Mouse (Mus musculus) kidney, embryonic 16.5 days (tissue): Measurements from ENCODE around the gene Mvp. TPM values are rescaled to one million over a fixed set of nuclear protein-coding genes. Genes with fewer than 3 reads are reported as not detected.

Experiments
- ATAC-seq: fragments of 200-750 bp; cut with Nextera tagmentation; 2 replicates; pipeline ENCODE4 v1.8.0; 2017; ENCODE audit warnings: moderate TSS enrichment; ENCODE audit not compliant: low FRiP score, low TSS enrichment
- H3K27ac ChIP-seq: fragments of 300-500 bp; sonication (generic); 2 replicates; pipeline ENCODE4 v1.5.1; 2014; ENCODE audit warnings: low read length
- H3K27me3 ChIP-seq: fragments of 300-500 bp; sonication (generic); 2 replicates; pipeline ENCODE4 v1.6.1; 2014; ENCODE audit warnings: low read length, control low read depth, mixed read lengths; ENCODE audit not compliant: insufficient read depth
- H3K36me3 ChIP-seq: fragments of 300-500 bp; sonication (generic); 2 replicates; pipeline ENCODE4 v1.6.1; 2014; ENCODE audit warnings: low read length, control low read depth, mixed read lengths; ENCODE audit not compliant: insufficient read depth
- H3K4me1 ChIP-seq: fragments of 300-500 bp; sonication (generic); 2 replicates; pipeline ENCODE4 v1.6.1; 2014; ENCODE audit warnings: low read length, control low read depth, mixed read lengths; ENCODE audit not compliant: insufficient read depth
- H3K4me2 ChIP-seq: fragments of 300-500 bp; sonication (generic); replicated peaks from 2 replicates; pipeline ENCODE4 v1.6.1; 2014; ENCODE audit warnings: low read depth, low read length
- H3K4me3 ChIP-seq: fragments of 300-500 bp; sonication (generic); 2 replicates; pipeline ENCODE4 v1.5.1; 2014; ENCODE audit warnings: mild to moderate bottlenecking, low read length
- H3K9ac ChIP-seq: fragments of 300-500 bp; sonication (generic); replicated peaks from 2 replicates; pipeline ENCODE4 v1.6.1; 2014; ENCODE audit warnings: low read length
- H3K9me3 ChIP-seq: fragments of 300-500 bp; sonication (generic); 2 replicates; pipeline ENCODE4 v1.6.1; 2016; ENCODE audit warnings: low read length, control low read depth
- WGBS: fragments of 180-500 bp; shearing (Covaris S2); extraction: QIAGEN DNeasy Blood & Tissue Kit; methylation state at CpG from one replicate; pipeline ENCODE4 v1.1.7; 2014; 5-methylcytosine and 5-hydroxymethylcytosine counted together
- polyA plus RNA-seq: library from polyadenylated mRNA; unstranded; fragments of >200 nt; fragmentation: Nextera tagmentation; extraction: Ambion mirVana; gene quantifications from 2 replicates; pipeline ENCODE4 v1.2.1, GENCODE M21; 2015

Mvp gene
- polyA plus RNA-seq, 1 experiment from 2014 or later: 21.4 TPM

DNA sequence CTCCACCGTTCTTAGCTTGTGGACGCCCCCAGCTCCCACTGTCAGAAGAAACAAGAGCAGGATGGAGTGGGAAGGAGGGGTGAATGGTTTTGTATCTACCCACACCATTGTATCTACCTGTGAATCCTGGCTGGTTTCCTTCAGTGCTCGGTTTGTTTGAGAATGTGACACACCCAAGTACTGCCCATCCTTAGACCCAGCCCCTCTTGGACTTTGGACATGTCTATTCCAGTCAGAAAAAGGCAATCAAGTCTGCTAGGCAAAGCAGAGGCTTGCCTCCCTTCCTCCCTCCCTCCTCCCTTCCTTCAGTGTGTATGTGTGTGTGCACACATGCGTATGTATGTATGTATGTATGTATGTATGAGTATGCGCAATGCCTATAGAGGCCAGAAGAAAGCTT, 10.8 kb downstream of the Mvp start:
- no peaks in the 10 kb centered on the region for H3K9me3 ChIP-seq
- no peak overlapping the region for H3K9ac ChIP-seq
- peaks cover 5% of the 10 kb centered on the region for H3K4me1 ChIP-seq
- 85% methylated on average over 5 of the region's 5 CpGs for WGBS
- no peak overlapping the region for H3K4me3 ChIP-seq
- H3K4me2 ChIP-seq: no peak overlapping the region
- H3K27me3 ChIP-seq: no peaks in the 10 kb centered on the region
- H3K27ac ChIP-seq: no peak overlapping the region
- no peak for ATAC-seq
- no peaks in the 10 kb centered on the region for H3K36me3 ChIP-seq

DNA sequence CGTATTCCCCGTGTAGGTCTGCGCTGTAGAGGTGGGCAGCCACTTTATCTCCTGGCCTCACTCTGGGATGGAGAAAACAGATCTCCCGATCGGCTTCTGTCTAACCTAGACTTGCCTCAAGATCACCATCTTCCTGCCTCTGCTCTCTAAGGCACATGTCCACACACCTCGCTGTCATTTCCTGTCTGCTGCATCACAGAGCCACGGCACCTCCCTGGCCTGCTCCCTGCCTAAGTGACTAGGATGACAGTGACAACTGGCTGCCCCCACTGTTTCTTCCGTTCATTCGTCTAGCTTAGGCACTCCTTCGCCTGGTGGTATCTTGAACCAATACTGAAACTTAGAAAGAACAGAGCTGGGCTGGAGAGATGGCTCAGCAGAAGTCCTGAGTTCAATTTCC, 14.9 kb downstream of the Mvp start:
- no peak overlapping the region for H3K9ac ChIP-seq
- no peak overlapping the region for H3K27ac ChIP-seq
- ATAC-seq: no peak
- H3K4me1 ChIP-seq: no peaks in the 10 kb centered on the region
- H3K4me3 ChIP-seq: no peak overlapping the region
- WGBS: 76% methylated on average over 10 of the region's 10 CpGs
- no peak overlapping the region for H3K4me2 ChIP-seq
- no peaks in the 10 kb centered on the region for H3K27me3 ChIP-seq
- H3K9me3 ChIP-seq: no peaks in the 10 kb centered on the region
- H3K36me3 ChIP-seq: 0 out of 2 replicates have a peak, but pooled peaks cover 7% of the 10 kb centered on the region

DNA sequence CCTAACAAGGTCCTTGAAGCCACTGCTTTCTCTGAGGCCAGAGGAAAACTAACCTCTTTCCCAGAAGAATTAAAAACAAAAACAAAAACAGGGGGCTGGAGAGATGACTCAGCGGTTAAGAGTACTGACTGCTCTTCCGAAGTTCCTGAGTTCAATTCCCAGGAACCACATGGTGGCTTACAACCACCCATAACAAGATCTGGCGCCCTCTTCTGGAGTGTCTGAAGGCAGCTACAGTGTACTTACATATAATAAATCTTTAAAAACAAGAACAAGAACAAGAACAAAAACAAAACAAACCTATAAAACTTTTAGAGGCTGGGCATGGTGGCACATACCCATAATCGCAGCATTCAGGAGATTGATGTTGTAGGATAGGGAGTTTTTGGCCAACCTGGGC, 18.0 kb downstream of the Mvp start:
- ATAC-seq: no peak
- Histone ChIP-seq H3K9me3 (no peaks in the 10 kb centered on the region), H3K4me1 (no peaks in the 10 kb centered on the region), H3K27ac (no peak overlapping the region), H3K9ac (no peak overlapping the region), H3K4me2 (no peak overlapping the region), H3K27me3 (no peaks in the 10 kb centered on the region), H3K36me3 (0 out of 2 replicates have a peak, but pooled peaks cover 7% of the 10 kb centered on the region), H3K4me3 (no peak overlapping the region)
- WGBS: 80% methylated on average over 4 of the region's 4 CpGs

DNA sequence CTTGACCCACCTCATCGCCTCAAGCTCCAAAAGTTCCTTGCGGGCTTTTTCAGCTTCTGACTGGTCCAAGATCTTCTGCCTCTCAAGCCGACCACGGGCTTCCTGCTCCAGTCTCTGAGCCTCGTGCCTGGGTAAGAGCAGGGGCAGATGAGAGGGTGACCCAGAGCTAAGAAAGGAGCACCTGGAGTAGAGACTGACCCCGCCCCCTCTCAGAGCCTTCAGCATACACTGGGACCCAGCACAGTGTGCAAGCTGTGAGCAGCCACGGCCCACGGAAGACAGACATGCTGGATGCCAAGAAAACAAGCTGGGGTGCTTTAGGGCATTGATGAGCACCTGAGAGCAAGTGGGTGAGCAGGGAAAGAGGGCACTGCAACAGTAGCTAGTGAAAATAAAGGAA, 25.6 kb downstream of the Mvp start:
- ATAC-seq: no peak
- no peaks in the 10 kb centered on the region for H3K36me3 ChIP-seq
- H3K4me3 ChIP-seq: no peak overlapping the region
- no peak overlapping the region for H3K4me2 ChIP-seq
- H3K4me1 ChIP-seq: no peaks in the 10 kb centered on the region
- no peaks in the 10 kb centered on the region for H3K9me3 ChIP-seq
- H3K9ac ChIP-seq: no peak overlapping the region
- no peak overlapping the region for H3K27ac ChIP-seq
- no peaks in the 10 kb centered on the region for H3K27me3 ChIP-seq
- 74% methylated on average over 8 of the region's 8 CpGs for WGBS

DNA sequence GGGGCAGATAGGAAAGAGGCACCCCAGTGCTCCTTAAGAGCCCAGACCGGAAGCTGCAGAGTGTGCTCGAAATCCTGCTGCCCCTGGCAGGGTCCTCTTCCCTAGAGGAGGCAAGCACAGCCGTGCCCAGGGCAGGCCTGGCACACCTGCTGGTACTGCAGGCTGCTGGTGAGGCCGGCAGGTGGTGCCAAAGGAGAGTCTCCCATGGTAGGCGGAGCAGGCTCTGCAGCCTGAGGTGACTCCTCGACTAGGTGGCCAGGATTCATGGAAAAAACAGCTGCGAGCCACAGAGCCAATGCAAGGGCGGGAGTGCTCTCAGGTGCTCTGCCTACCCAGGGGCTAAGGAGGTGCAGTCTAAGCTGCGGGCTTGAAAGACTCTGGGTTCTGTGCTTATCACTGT, 28.1 kb downstream of the Mvp start:
- H3K27me3 ChIP-seq: no peaks in the 10 kb centered on the region
- no peak overlapping the region for H3K4me3 ChIP-seq
- H3K4me1 ChIP-seq: no peaks in the 10 kb centered on the region
- H3K4me2 ChIP-seq: no peak overlapping the region
- H3K9ac ChIP-seq: no peak overlapping the region
- no peaks in the 10 kb centered on the region for H3K9me3 ChIP-seq
- peak; percentile 62 for ATAC-seq
- whole genome bisulfite sequencing: 45% methylated on average over 9 of the region's 9 CpGs
- no peak overlapping the region for H3K27ac ChIP-seq
- H3K36me3 ChIP-seq: peaks cover 2% of the 10 kb centered on the region; the same call in 1 of the 2 replicates

DNA sequence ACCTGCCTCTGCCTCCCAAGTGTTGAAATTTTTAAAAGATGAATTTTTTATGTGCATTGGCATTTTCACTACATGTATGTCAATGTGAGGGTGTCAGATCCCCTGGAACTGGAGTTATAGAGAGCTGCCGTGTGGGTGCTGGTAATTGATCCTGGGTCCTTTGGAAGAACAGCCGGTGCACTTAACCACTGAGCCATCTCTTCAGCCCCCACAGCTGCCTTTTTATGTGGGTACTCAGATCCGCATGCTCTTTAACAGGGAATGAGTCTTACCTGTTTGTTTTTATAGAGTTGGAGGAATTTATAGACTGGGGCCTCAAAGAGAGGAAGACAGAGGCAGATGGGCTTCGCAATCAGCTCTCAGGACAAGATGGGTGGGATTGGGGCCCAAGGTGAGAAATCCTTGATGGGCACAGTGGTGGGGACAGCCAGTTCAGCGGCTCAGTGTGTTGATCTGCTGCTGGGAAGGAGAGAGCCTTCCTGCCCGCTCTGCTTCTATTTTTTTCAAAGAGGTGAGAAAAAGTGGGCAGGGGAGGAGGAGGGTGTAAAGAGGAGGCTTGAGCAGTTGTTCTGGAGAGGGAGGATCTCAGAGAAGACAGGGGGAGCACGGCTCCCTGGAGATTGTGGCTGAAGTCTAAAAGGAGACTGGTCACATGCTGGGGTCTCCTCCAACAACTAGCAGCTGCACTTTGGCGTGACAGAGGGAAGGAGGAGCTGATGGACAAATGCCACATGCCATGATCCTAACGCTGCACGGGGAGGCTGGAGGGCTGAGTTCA, 29.6 kb downstream of the Mvp start:
- H3K27ac ChIP-seq: no peak overlapping the region
- peaks cover 10% of the 10 kb centered on the region; the same call in 1 of the 2 replicates for H3K36me3 ChIP-seq
- WGBS: 26% methylated on average over 10 of the region's 10 CpGs
- H3K4me1 ChIP-seq: no peaks in the 10 kb centered on the region
- no peak overlapping the region for H3K4me3 ChIP-seq
- no peak overlapping the region for H3K4me2 ChIP-seq
- H3K9ac ChIP-seq: no peak overlapping the region
- no peaks in the 10 kb centered on the region for H3K27me3 ChIP-seq
- ATAC-seq: no peak
- H3K9me3 ChIP-seq: no peaks in the 10 kb centered on the region

DNA sequence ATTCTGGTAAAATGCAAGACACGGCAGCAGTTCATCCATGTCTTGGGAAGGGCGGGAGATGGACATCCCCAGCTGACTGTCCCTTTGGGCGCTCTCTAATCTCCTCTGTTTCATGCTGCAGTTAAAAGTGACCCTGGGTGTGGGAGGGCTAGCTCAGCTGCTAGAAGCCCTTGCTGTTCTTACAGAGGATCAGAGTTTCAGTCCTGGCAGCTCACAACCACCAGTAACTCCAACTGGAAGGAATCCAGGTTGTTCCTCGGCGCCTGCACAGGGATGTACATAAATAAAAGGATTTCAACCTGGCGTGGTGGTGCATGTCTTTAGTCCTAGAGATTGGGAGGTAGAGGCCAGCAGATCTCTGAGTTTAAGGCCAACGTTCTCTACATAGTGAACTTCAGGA, 31.3 kb downstream of the Mvp start:
- Histone ChIP-seq H3K9me3 (no peaks in the 10 kb centered on the region), H3K27ac (no peak overlapping the region), H3K36me3 (peaks cover 27% of the 10 kb centered on the region), H3K9ac (no peak overlapping the region), H3K4me2 (no peak overlapping the region), H3K4me3 (no peak overlapping the region), H3K4me1 (no peaks in the 10 kb centered on the region), H3K27me3 (no peaks in the 10 kb centered on the region)
- WGBS: 68% methylated on average over 7 of the region's 7 CpGs
- no peak for ATAC-seq

DNA sequence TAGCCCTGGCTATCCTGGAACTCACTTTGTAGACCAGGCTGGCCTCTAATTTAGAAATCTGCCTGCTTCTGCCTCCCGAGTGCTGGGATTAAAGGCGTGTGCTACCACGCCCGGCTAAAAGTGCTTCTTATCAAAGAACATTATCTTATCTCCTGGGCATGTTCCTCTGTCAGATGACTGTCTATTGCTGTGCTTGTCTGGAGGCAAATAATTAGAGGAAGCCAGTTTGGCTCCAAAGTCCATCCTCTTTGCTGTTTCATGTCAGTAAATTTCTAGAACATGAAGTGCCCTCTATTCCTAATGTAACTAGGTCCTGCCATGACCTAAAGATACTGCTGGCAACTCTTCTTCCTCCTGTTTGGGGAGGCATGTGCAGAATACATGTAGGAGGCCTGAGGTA, 32.4 kb downstream of the Mvp start:
- no peak overlapping the region for H3K4me2 ChIP-seq
- no peak overlapping the region for H3K9ac ChIP-seq
- WGBS: 91% methylated on average over 4 of the region's 4 CpGs
- no peak overlapping the region for H3K27ac ChIP-seq
- peaks cover under 1% of the 10 kb centered on the region; the same call in 1 of the 2 replicates for H3K4me1 ChIP-seq
- H3K9me3 ChIP-seq: no peaks in the 10 kb centered on the region
- no peak for ATAC-seq
- no peak overlapping the region for H3K4me3 ChIP-seq
- H3K27me3 ChIP-seq: no peaks in the 10 kb centered on the region
- H3K36me3 ChIP-seq: peaks cover 30% of the 10 kb centered on the region

DNA sequence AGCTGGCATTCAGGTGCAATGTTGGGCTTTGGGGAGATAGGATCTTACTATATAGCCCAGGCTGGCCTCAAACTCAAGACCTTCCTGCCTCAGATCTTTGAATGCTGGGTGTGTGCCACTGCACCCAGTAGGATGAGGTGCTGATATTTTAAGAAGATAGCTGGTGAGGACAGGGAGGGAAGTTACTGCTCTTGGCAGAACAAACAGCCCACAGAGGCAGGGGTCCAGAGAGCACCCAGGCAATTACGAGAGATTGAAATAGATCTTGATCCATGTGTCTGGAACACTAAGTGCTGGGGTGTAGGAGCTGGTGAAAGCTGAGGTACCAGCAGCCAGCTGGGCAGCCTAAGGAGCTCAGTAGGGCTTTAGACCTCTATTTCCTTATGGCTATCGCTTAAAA, 32.8 kb downstream of the Mvp start:
- Histone ChIP-seq H3K36me3 (peaks cover 30% of the 10 kb centered on the region), H3K9me3 (no peaks in the 10 kb centered on the region), H3K4me2 (no peak overlapping the region), H3K4me3 (no peak overlapping the region), H3K4me1 (peaks cover 3% of the 10 kb centered on the region; the same call in 1 of the 2 replicates), H3K27me3 (no peaks in the 10 kb centered on the region), H3K27ac (no peak overlapping the region), H3K9ac (no peak overlapping the region)
- ATAC-seq: no peak
- whole genome bisulfite sequencing: 83% methylated on average over 2 of the region's 2 CpGs

DNA sequence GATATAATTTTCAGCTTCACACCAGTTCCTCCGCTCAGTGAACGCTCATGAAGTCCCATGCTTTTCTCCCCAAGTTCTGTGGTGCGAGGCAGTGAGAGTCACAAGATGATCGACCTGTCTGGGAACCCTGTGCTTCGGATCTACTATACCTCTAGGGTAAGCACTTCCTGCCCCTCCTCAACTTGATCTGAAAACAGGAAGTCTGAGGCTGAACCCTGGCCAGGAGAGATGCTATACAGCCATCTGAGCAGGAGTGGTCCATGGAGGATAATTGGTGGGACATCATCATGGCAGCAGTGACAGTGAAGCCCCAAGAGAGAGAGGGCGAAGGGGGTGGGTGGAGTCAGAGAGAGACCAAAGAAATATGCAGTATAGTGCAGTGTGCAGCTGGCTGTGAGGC, 35.6 kb downstream of the Mvp start:
- WGBS: 82% methylated on average over 6 of the region's 6 CpGs
- no peak overlapping the region for H3K27ac ChIP-seq
- no peak for ATAC-seq

More for the DNA sequence above, 35.6 kb downstream of the Mvp start:
- no peak overlapping the region for H3K4me2 ChIP-seq
- peaks cover 6% of the 10 kb centered on the region for H3K4me1 ChIP-seq
- no peak overlapping the region for H3K9ac ChIP-seq
- peaks cover 30% of the 10 kb centered on the region for H3K36me3 ChIP-seq
- H3K4me3 ChIP-seq: no peak overlapping the region
- H3K27me3 ChIP-seq: no peaks in the 10 kb centered on the region
- no peaks in the 10 kb centered on the region for H3K9me3 ChIP-seq
